Mouse (Mus musculus): ENCODE results near the gene Ankrd1. TPM values are rescaled to one million over a fixed set of nuclear protein-coding genes. Genes with fewer than 3 reads are reported as not detected.

Ankrd1 gene
- polyA plus RNA-seq, 1 experiment from 2014 or later: 212 TPM

- 16% methylated on average over 2 of the region's 2 CpGs for WGBS
- Histone ChIP-seq H3K36me3 (no peaks in the 10 kb centered on the region), H3K27ac (peak overlapping the region; percentile 96), H3K4me3 (peak overlapping the region; percentile 43), H3K4me1 (peaks cover 32% of the 10 kb centered on the region), H3K9me3 (no peaks in the 10 kb centered on the region), H3K27me3 (ENCODE audit: insufficient read depth, poor library complexity, severe bottlenecking) (no peaks in the 10 kb centered on the region)
- peak; percentile 59 for DNase-seq (ENCODE audit: low spot score)
Observed at GRCm38 (mm10) chr19:36130181-36130580, 10.3 kb upstream of the Ankrd1 start.

GRCm38 (mm10) chr19:36129643-36130042, 9.7 kb upstream of the Ankrd1 start:
- Histone ChIP-seq H3K9me3 (no peaks in the 10 kb centered on the region), H3K4me1 (peaks cover 32% of the 10 kb centered on the region), H3K27me3 (ENCODE audit: insufficient read depth, poor library complexity, severe bottlenecking) (no peaks in the 10 kb centered on the region), H3K4me3 (peak overlapping the region; percentile 43), H3K27ac (peak overlapping the region; percentile 96), H3K36me3 (no peaks in the 10 kb centered on the region)
- under 1% methylated on average over 12 of the region's 12 CpGs for WGBS
- DNase-seq (ENCODE audit: low spot score): peak; percentile 95

- Histone ChIP-seq H3K27me3 (ENCODE audit: insufficient read depth, poor library complexity, severe bottlenecking) (no peaks in the 10 kb centered on the region), H3K36me3 (no peaks in the 10 kb centered on the region), H3K4me3 (peak overlapping the region; percentile 43), H3K4me1 (peaks cover 32% of the 10 kb centered on the region), H3K9me3 (no peaks in the 10 kb centered on the region), H3K27ac (peak overlapping the region; percentile 96)
- peak; percentile 86 for DNase-seq (ENCODE audit: low spot score)
- WGBS: 5% methylated on average over 9 of the region's 9 CpGs
Observed at GRCm38 (mm10) chr19:36129213-36129612, 9.3 kb upstream of the Ankrd1 start.

DNA sequence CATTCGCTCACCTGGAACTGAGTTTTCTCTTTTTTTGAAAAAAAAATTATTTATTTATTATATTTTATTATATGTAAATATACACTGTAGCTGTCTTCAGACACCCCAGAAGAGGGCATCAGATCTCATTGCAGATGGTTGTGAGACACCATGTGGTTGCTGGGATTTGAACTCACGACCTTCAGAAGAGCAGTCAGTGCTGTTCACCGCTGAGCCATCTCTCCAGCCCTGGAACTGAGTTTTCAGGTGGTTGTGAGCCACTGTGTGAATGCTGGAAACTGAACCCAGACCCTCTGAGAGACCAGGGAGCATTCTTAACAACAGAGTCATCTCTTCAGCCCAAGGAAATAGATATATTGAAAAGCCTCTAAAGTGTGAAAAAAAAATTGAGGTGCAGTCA, 8.5 kb upstream of the Ankrd1 start:
- Histone ChIP-seq H3K4me1 (peaks cover 27% of the 10 kb centered on the region), H3K27ac (peak overlapping the region; percentile 96), H3K9me3 (peaks cover 4% of the 10 kb centered on the region), H3K4me3 (no peak overlapping the region), H3K36me3 (no peaks in the 10 kb centered on the region), H3K27me3 (ENCODE audit: insufficient read depth, poor library complexity, severe bottlenecking) (no peaks in the 10 kb centered on the region)
- DNase-seq (ENCODE audit: low spot score): peak; percentile 63
- WGBS: 89% methylated on average over 3 of the region's 3 CpGs

DNA sequence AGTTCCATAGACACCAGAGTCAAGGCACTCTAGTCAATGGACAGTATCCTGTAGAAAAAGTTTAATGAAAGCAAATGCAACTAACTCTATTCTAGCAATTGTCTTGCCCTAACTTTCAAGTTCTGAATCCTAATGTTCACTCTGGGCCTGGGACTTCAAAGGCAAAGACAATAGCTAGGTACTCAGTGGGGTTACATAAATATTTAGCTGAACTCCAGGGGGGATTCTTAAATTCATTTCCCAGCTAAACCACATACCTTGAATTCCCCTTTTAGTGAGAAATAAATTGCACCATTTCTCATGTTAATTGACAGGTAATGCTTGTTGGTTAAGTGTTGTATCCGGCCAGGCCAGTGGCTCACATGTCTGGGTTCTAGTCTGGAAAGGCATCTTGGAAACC, 4.3 kb upstream of the Ankrd1 start:
- Histone ChIP-seq H3K36me3 (no peaks in the 10 kb centered on the region), H3K4me1 (peaks cover 20% of the 10 kb centered on the region), H3K9me3 (peaks cover 9% of the 10 kb centered on the region), H3K27ac (no peak overlapping the region), H3K27me3 (ENCODE audit: insufficient read depth, poor library complexity, severe bottlenecking) (no peaks in the 10 kb centered on the region), H3K4me3 (no peak overlapping the region)
- 71% methylated on average over 1 of the region's 1 CpGs for WGBS
- no peak for DNase-seq (ENCODE audit: low spot score)

GRCm38 (mm10) chr19:36119219-36119618, 680 bp downstream of the Ankrd1 start:
- Histone ChIP-seq H3K27me3 (ENCODE audit: insufficient read depth, poor library complexity, severe bottlenecking) (no peaks in the 10 kb centered on the region), H3K27ac (peak overlapping the region; percentile 91), H3K36me3 (peaks cover 11% of the 10 kb centered on the region; the same call in 1 of the 2 replicates), H3K4me3 (peak overlapping the region; percentile 62), H3K9me3 (peaks cover 9% of the 10 kb centered on the region), H3K4me1 (peaks cover 31% of the 10 kb centered on the region)
- no peak for DNase-seq (ENCODE audit: low spot score)
- WGBS: 56% methylated on average over 8 of the region's 8 CpGs

GRCm38 (mm10) chr19:36116185-36116584, 3.7 kb downstream of the Ankrd1 start:
- Histone ChIP-seq H3K4me1 (peaks cover 27% of the 10 kb centered on the region), H3K36me3 (peaks cover 15% of the 10 kb centered on the region; the same call in 1 of the 2 replicates), H3K4me3 (peak overlapping the region; percentile 62), H3K27me3 (ENCODE audit: insufficient read depth, poor library complexity, severe bottlenecking) (no peaks in the 10 kb centered on the region), H3K27ac (peak overlapping the region; percentile 91), H3K9me3 (no peaks in the 10 kb centered on the region)
- DNase-seq (ENCODE audit: low spot score): peak; percentile 84
- 42% methylated on average over 4 of the region's 4 CpGs for WGBS

DNA sequence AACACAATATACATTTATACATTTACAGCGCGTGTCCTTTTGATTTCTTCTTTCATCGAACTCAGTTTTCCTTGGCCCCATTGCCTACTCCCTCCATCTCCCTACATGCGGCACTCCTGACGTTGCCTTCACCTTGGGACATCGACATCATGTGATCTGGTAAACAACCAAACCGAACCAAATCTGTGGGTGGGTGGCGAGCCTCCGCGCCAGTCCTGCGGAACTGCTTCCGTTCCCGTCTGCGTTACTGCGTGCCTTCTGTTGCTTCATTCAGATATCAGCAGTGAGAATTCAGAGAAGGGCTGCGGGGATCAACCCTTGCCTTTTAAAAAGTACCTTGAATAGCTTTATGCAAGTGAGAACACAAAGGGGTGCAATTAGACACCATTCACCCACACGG, 7.9 kb downstream of the Ankrd1 start:
- WGBS: 49% methylated on average over 17 of the region's 17 CpGs
- Histone ChIP-seq H3K4me3 (no peak overlapping the region), H3K36me3 (peaks cover 15% of the 10 kb centered on the region; the same call in 1 of the 2 replicates), H3K4me1 (peaks cover 18% of the 10 kb centered on the region), H3K27me3 (ENCODE audit: insufficient read depth, poor library complexity, severe bottlenecking) (no peaks in the 10 kb centered on the region), H3K9me3 (no peaks in the 10 kb centered on the region), H3K27ac (no peak overlapping the region)
- no peak for DNase-seq (ENCODE audit: low spot score)

DNA sequence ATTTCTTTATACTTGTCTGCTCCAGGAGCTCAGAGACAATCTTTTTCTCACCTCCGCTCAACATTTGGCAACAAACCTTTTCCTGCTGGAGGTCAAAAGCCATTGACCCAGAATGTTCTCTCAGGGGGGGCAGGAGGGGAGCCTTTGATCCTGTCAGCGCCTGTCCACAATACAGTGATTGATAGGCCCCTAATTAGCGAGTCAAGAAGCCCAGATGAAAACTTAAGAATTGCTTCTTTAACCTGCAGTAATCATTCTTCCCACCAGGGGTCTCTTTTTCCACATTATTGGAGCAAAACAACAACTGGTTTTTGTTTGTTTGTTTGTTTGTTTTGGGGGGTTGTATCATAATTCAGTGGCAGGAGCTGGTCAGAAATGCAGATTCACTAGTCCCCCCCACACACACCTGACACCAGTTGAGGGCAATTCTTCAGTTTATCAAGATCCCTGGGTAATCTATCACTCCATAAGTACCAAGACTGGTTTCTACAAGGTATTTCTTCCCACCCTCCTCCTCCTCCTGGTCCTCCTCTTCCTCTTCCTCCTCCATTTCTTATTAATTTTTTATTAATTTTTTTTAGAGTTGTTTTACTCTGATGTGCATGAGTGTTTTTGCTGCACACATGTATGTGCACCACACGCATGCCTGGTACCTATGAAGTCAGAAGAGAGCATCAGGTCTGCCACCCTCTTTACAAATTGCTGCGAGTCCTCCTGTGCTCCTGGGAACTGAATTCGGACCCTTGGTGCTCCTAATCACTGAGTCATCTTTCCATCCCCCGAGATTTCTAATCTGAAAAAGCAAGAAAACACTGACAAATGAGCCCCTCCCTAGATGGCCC, 8.6 kb downstream of the Ankrd1 start:
- WGBS: 30% methylated on average over 7 of the region's 7 CpGs
- H3K36me3 ChIP-seq: peaks cover 12% of the 10 kb centered on the region; the same call in 1 of the 2 replicates
- H3K9me3 ChIP-seq: no peaks in the 10 kb centered on the region
- H3K4me3 ChIP-seq: no peak overlapping the region
- no peak overlapping the region for H3K27ac ChIP-seq
- no peak for DNase-seq (ENCODE audit: low spot score)
- H3K27me3 ChIP-seq (ENCODE audit: insufficient read depth, poor library complexity, severe bottlenecking): no peaks in the 10 kb centered on the region
- H3K4me1 ChIP-seq: peaks cover 11% of the 10 kb centered on the region

DNA sequence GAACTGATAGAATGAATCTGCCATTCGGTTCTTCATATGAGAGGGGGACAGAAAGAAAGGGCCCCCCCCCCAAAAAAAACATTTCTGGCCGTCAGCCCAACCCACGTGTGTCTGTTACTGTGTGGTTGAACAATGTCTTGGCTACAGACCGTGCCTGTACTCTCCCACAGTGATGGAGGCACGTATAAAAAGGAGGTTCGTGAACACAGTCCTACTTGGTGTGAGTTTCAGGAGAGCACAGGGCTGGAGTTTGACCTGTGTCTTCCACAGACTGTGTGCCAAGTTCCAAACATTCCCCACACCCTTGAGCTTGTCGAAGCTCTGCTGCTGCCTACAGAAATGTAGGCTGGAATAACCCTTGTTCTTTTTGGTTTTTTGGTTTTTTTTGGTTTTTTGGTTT, 9.4 kb downstream of the Ankrd1 start:
- 32% methylated on average over 7 of the region's 7 CpGs for WGBS
- Histone ChIP-seq H3K27ac (no peak overlapping the region), H3K36me3 (peaks cover 9% of the 10 kb centered on the region), H3K9me3 (no peaks in the 10 kb centered on the region), H3K27me3 (ENCODE audit: insufficient read depth, poor library complexity, severe bottlenecking) (no peaks in the 10 kb centered on the region), H3K4me1 (peaks cover 7% of the 10 kb centered on the region), H3K4me3 (no peak overlapping the region)
- no peak for DNase-seq (ENCODE audit: low spot score)

GRCm38 (mm10) chr19:36109318-36109944, 10.5 kb downstream of the Ankrd1 start:
- 78% methylated on average over 26 of the region's 26 CpGs for WGBS
- Histone ChIP-seq H3K27me3 (ENCODE audit: insufficient read depth, poor library complexity, severe bottlenecking) (no peaks in the 10 kb centered on the region), H3K4me3 (no peak overlapping the region), H3K27ac (no peak overlapping the region), H3K36me3 (peaks cover 7% of the 10 kb centered on the region), H3K4me1 (peaks cover 3% of the 10 kb centered on the region; the same call in 1 of the 2 replicates), H3K9me3 (no peaks in the 10 kb centered on the region)
- DNase-seq (ENCODE audit: low spot score): no peak

- H3K9me3 ChIP-seq: no peaks in the 10 kb centered on the region
- H3K4me1 ChIP-seq: no peaks in the 10 kb centered on the region
- H3K4me3 ChIP-seq: no peak overlapping the region
- H3K27me3 ChIP-seq (ENCODE audit: insufficient read depth, poor library complexity, severe bottlenecking): no peaks in the 10 kb centered on the region
- H3K36me3 ChIP-seq: peaks cover 45% of the 10 kb centered on the region
- no peak for DNase-seq (ENCODE audit: low spot score)
- no peak overlapping the region for H3K27ac ChIP-seq
- WGBS: 83% methylated on average over 5 of the region's 5 CpGs
Observed at GRCm38 (mm10) chr19:36103909-36104308, 16.0 kb downstream of the Ankrd1 start.

DNA sequence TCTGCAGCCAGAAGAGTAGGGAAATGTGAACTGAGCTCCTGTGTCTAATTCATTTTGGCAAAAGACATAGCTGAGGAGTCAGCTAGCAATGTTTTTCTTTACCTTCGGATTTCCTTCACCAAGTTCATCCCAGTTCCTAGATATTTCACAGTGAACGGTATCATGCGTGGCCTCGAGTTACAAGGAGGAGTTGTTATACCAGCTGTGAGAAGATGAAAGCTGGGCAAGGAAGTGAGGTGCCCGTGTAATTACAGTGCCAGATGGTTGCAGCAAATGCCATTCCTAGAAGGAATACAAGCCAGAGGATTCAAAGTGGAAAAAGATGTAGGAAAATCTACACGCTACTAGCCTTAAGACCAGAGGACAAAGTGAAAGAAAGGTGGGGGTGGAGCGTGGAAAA, 21.0 kb downstream of the Ankrd1 start:
- Histone ChIP-seq H3K4me3 (no peak overlapping the region), H3K27ac (no peak overlapping the region), H3K36me3 (peaks cover 77% of the 10 kb centered on the region), H3K27me3 (ENCODE audit: insufficient read depth, poor library complexity, severe bottlenecking) (no peaks in the 10 kb centered on the region), H3K9me3 (no peaks in the 10 kb centered on the region), H3K4me1 (no peaks in the 10 kb centered on the region)
- WGBS: 90% methylated on average over 7 of the region's 7 CpGs
- DNase-seq (ENCODE audit: low spot score): no peak
